Mouse (Mus musculus): ENCODE results near the gene Wbp1l. TPM values are rescaled to one million over a fixed set of nuclear protein-coding genes. Genes with fewer than 3 reads are reported as not detected.
A peak's percentile ranks its signal among the peaks of the same experiment; 100 is the strongest.

Gene Wbp1l
- total RNA-seq, 2 experiments from 2014 or later = 122 to 123 TPM

DNA sequence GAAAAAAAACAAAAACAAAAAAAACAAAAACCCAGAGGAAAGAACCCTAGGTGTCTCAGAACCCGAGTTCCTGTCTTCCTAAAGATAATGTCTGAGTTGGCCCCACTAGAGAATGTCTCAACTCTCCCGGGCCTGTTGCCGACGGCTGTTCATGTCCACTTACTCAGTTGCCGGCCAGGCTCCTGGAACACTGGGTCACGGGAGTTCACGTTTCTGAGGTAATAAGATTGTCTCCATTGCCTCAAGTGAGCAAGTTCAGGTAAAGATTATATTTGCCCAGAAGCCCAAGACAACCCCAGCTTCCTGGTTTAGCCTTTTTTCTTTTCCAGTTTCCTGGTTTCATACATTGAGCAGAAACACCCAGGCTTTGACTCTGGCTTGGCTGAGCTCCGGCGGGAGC, 60.0 kb downstream of the Wbp1l start:
- no peak for DNase-seq

GRCm38 (mm10) chr19:46661511-46661910, 62.6 kb downstream of the Wbp1l start:
- no peak for DNase-seq

GRCm38 (mm10) chr19:46662214-46662613, 63.3 kb downstream of the Wbp1l start:
- DNase-seq = no peak

DNA sequence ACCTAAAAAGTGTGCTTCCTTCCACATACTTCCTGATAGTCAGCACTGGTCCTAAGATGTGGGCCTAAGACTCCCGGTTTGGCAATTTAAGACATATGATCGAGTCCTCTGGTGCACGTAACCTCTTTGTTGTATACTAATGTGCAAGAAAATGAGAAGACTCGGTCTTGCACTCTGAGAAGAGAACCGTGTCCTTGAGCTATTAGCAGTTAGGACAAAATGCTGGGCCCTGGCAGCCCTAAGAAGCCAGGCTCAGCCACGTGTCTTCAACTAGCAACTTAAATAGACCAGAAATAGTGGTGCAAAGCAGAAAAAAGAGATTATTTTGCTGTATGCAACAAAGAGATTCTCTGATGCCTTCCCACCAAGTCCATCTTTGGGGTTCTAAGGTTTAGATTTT, 63.9 kb downstream of the Wbp1l start:
- DNase-seq = no peak

- no peak for DNase-seq
Observed at GRCm38 (mm10) chr19:46665474-46665873, 66.6 kb downstream of the Wbp1l start.

- no peak for DNase-seq
Observed at GRCm38 (mm10) chr19:46667300-46667699, 68.4 kb downstream of the Wbp1l start.

- no peak for DNase-seq
Observed at GRCm38 (mm10) chr19:46668263-46668662, 69.4 kb downstream of the Wbp1l start.

GRCm38 (mm10) chr19:46669802-46670201, 70.9 kb downstream of the Wbp1l start:
- DNase-seq = no peak

- DNase-seq = peak; percentile 75
Observed at GRCm38 (mm10) chr19:46670691-46671090, 71.8 kb downstream of the Wbp1l start.

DNA sequence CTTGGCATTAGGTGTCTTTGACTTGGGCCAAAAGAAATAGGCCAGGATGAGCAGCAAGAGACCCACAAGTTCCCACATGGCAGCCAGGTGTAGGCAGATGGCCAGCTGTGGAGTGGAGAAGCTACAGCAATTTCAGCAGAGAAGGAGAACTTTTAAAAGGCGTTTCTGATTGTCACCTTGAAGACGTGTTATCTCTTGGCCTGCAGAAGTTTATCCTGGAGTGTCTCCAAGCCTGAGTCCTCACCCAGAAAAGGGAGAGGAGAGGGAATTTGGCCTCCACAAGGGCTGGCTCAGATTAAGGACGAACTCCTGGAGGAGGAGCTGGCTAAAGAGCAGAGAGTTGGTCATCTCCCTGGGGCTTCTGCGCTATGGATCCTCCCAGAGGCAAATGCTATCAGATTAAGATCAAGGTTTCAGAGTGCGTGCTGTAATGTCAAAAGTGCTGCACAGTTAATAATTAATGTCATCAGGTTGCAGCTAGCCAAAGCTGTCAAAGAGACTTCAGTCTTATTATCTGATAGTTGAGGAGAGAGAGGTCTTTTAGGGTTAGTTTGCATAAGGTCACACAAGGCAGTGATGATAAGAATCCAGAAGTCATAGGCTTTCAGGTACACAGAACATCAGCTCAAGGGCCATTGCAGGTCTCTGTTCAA, 74.0 kb downstream of the Wbp1l start, which contains the start of gene Cyp17a1:
TSS of gene Cyp17a1 (minus strand) at position 407 of the 653 bp plus-strand sequence.
- DNase-seq = peak; percentile 61

GRCm38 (mm10) chr19:46675641-46676040, 76.8 kb downstream of the Wbp1l start:
- no peak for DNase-seq

DNA sequence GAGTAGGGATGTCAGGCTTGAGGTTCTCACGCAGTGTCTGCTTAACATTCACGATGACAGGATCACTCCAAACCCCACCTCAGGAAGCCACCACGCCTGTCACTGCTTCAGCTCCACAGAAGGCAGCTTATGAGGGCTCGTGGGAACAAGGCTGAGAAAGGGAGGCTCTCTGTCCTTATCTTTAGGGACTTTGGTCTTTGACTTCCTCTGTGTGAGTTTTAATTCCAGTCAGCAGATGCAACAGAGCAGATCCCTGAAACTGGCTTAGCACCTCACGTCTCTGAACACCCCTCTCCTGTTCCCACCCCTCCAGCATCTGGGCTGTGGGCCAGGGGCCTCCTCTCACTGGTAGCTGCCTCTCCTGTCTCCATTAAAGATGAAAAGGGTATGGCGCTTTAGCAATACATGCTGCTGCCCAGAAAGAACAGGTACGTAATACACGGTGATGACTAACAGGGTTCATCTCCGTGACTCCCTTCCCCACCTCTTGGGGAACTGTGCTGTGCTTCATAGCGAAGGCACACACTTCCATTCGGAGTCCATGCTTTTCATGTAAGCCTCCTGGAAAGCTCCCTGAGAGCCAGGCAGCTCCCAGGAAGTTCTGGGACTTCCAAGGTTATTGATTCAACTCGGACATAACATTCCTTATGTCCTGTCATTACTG, 81.0 kb downstream of the Wbp1l start:
- DNase-seq = no peak

DNA sequence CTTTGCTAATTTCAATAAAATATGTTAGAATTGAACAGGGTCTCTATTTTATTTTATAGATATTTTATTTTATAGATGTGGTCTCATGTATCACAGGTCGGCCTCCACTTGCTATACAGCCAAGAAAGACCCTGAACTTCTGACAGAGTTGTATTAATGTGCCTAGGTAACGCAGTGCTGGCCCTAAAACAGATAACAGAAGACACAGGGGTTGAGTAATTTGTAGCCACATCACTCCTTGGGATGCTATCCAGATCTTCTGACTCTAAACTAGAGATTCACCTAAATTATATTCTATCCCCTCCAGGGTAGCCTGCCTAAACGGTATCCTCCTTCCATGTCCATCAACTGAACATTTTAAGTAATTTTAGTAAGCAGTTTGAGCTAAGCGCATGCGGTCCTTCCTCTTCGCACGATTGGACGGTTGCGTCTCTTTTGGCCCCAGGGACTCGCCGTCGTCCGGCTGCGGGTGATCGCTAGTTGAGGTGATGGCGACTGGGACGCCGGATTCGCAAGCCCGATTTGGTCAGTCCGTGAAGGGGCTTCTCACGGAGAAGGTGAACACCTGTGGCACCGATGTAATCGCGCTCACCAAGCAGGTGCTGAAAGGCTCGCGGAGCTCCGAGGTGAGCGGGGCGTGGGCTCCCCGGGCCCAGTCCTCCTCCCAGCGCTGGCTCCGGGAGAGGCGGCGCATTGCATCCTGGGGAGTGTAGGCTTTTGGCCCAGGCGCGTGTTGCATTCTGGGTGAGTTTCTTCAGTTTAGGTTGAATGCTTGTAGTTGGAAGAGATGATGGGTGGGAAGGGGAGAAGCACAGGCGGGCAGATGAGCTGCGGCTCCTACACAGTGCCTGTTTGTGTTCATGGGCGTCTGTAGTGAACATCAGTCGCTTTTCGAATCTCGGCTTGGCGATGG, 90.8 kb downstream of the Wbp1l start, which contains the start of gene Borcs7:
TSS of gene Borcs7 (plus strand) at position 447 of the 913 bp plus-strand sequence.
- DNase-seq = peak; percentile 91

DNA sequence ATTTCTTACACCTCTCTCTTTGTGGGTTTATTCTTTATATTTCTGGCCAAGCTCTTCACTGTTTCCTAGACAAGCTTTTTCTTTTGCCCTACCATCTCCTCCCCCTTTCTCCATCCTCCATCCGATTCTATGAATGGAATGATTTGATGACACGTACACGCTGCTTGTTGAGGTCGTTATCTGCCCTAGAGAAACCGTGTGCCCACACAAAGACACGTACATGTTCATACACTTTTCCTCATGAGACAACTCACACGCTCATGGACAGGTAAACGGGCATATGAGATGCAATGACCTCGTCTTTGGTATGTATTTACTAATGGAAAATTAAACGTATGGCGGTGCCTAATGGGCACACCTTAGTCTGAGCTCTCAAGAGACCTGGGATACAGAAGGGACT, 91.5 kb downstream of the Wbp1l start:
- no peak for DNase-seq

GRCm38 (mm10) chr19:46691078-46691477, 92.2 kb downstream of the Wbp1l start:
- no peak for DNase-seq

DNA sequence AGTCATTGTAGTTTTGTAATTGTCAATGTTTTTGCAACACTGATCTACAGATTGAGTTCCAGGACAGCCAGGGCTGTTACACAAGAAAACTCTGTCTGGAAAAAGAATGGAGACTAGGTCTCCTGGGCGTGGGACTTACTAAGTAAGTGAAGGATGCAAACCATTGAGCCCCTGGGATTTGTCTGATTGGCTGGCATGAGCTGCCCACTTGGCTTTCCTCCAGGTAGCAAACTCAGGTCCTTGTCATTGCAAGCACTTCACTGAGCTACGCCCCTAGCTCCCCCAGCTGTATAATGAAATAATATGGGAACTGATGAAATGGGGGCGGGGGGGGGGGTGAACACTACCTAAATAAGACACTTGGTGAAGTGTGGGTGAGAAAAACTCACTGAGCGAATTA, 94.3 kb downstream of the Wbp1l start:
- DNase-seq = no peak

GRCm38 (mm10) chr19:46696482-46696881, 97.6 kb downstream of the Wbp1l start:
- DNase-seq = no peak

DNA sequence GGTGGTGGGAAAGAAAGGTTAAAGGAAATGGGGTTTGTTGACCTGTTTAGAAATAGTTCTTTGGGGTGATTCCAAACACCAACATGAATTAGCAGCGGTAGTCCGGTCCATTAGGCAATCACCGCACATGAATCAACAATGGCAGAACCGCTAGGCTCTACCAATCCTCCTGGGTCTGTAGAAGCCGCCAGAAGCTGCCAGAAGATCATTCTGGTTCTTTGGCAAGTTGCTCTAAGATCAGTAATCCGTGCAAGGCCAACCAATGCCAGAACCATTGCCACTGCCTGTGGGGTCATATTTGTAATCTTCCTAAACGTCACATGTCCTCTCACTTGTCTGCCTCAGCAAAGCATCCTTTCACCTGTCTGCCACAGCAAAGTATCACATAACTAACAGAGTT, 98.1 kb downstream of the Wbp1l start:
- DNase-seq = peak; percentile 55

DNA sequence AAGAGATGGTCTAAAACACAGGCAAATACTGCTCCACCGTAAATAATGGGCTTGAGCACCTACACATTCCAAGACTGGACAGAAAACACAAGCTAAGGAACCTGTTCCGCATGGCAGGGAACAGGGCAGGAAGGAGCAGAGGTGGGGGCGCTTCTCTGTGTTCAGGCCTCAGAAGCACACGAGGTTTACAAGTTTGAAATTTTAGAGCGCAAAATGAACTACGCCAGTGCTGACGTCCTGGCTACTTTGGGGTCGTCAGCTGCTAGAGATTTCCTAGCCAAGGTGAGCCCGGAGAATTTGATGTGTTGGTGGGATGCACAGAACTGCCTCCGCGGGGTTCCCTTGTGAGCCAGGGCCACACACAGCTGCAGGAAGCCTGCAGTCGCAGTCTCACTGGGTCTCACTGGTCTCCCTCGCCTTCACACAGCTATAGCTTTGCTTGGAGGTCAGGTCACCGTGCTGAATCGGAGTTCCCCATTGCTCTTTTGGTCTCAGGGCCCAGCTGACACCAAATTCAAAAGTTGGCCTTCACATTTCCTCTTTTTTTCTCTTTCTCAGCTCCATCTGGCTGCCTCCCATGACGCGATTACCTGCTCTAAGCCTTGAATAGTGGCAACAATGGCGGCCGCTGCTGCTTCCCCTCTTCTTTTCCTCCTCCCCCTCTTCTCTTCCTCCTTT, 99.1 kb downstream of the Wbp1l start:
- no peak for DNase-seq

DNA sequence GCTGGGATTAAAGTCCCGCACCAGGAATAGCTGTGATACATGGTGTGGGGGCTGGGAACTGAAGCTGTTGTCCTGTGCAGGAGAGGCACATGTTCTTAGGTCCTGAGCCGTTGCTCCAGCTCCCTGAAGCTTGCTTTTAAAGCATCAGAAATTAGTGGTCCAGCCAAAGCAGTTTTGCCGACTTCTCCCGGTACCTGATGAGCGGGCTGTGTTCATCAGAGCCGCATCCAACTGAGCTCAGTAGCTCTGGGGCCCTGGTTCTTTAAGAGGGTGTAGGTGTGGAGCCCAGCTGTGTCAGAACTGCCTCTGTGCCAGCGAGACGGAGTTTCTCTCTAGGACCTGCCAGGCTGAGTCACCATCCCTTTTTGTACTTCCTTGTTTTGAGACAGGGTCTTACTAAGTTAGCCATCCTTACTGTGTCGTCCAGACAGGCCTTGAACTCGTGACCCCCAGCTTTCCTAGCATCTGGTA, 100.2 kb downstream of the Wbp1l start:
- DNase-seq = no peak

GRCm38 (mm10) chr19:46701156-46701555, 102.3 kb downstream of the Wbp1l start:
- DNase-seq = no peak

Measured in adrenal gland, postnatal 10 days (tissue).